Comparison of ENCODE assay signal across 7 mouse cellular contexts in genomic region chr2:11331528-11332446, GRCm38 (mm10).
DNase-seq lines count a peak whose midpoint lies in the region; ATAC-seq lines count a peak whose summit lies in the region.

No protein-coding gene starts in this region.

- no peaks in the 10 kb centered on the region for H3K36me3 ChIP-seq in megakaryocyte, embryonic 14.5 days (replicated peaks; ENCODE audit: low read length)

- H3K4me3 ChIP-seq in megakaryocyte, embryonic 14.5 days (replicated peaks), result peak overlapping the region; percentile 76

- ATAC-seq in activated CD4-positive, CD25-positive, alpha-beta regulatory T cell, adult 4 months, result peak; percentile 75
- peak; percentile 85 for ATAC-seq in inflammation-experienced regulatory T-cells, adult 6 months

- no peaks in the 10 kb centered on the region for H3K9me3 ChIP-seq in megakaryocyte, embryonic 14.5 days

- H3K27me3 ChIP-seq in megakaryocyte, embryonic 14.5 days (replicated peaks), result no peaks in the 10 kb centered on the region

- intact Hi-C loops in left cerebral cortex, postnatal 10 days (cut with DNase I), result loop anchor here (2.0 kb wide), 2 partner anchors 169 to 211 kb away; no protein-coding TSS in a partner anchor

- DNase-seq in cerebellum, postnatal 25 days, result peak; percentile 59 to 79
- DNase-seq in gastrocnemius, adult 18-20 months (ENCODE audit: low spot score), result peak; percentile 66
- peak; percentile 61 to 63 for DNase-seq in left cerebral cortex, postnatal 10 days (ENCODE audit: extremely low spot score in 1 of 2, low spot score in 2 of 2)
- DNase-seq in right cerebral cortex, postnatal 36 days (ENCODE audit: low spot score in 2 of 2), result peak; percentile 36 to 48

- H3K4me1 ChIP-seq in megakaryocyte, embryonic 14.5 days, result peaks cover 63% of the 10 kb centered on the region

Comparison
In these comparisons a context has a peak if more than half of its experiments do, and no peak if none do; other contexts are left out.
1. Peak in every context shown above with its lines: DNase-seq, ATAC-seq and H3K4me3 ChIP-seq.